Mouse (Mus musculus): ENCODE results near the gene Ypel1.

DNA sequence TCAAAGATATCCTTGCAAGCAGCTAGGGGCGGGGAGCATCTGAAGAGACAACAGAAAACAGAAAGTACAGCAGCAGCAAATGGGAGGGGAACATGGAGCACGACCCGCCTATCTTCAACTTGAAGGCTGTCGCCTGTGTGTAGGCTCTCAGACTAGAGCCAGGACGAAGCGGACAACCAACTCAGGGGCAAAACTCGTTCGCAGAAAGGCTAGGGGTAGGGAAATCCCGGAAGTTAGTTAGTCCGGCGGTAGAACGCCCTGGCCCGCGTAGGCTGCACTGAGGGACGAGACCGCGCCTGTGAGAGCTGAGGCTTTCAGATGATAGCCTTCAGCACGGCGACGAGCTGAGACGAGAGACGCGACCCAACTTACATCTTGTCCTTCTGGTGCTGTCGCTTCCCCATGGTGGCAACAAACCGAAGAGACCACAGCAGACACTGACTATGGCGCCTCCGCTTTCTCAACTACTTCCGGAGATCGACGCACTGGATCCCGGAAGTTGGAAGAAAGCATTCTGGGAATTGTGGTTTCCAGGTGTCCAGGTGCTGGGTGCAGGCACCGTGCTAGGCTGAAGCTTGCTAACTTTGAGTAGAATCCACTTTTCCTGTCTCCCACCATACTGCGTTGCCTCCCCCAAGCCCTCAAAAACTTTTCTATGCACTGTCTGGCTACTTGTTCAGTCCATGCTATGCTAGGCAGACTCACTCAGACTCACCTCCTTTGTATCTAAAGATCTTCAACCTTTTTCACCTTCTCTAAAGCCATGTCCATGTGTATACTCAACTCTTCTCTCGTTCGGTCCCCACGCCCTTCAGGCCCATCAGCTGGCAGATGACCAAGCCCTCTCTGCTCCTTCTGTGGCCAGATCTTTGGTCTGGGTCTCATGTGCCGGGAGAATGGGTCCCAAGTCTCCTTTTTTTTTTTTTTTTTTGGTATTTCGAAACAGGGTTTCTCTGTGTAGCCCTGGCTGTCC, 41.6 kb downstream of the Ypel1 start, which contains the start of gene Ppil2:
- TF ChIP-seq CTCF (IDR thresholded peaks at IDR 0.05; ENCODE audit: extremely low read depth, insufficient read depth, low read length), result no peak
- peak; percentile 94 for TF ChIP-seq POLR2A (IDR thresholded peaks at IDR 0.05; ENCODE audit: extremely low read depth, insufficient read depth, low read length)
